Mouse (Mus musculus) limb, embryonic 14.5 days (tissue): Measurements from ENCODE around the gene Pard3b. TPM values are rescaled to one million over a fixed set of nuclear protein-coding genes. Genes with fewer than 3 reads are reported as not detected.
A peak's percentile ranks its signal among the peaks of the same experiment; 100 is the strongest.

Experiments
- ATAC-seq: fragments of 200-750 bp; cut with Nextera tagmentation; 2 replicates; pipeline ENCODE4 v1.8.0; 2017; ENCODE audit warnings: low read depth, moderate number of reproducible peaks, moderate TSS enrichment; ENCODE audit not compliant: low FRiP score
- DNase-seq: peaks from one replicate; pipeline ENCODE4 v3.0.0-alpha.2; 2015; ENCODE audit warnings: low spot score
- H3K27ac ChIP-seq: fragments of 300-500 bp; sonication (generic); replicated peaks from 2 replicates; pipeline ENCODE4 v1.5.1; 2014; ENCODE audit warnings: low read depth, mild to moderate bottlenecking, low read length, moderate library complexity, mixed read lengths
- H3K27me3 ChIP-seq: fragments of 300-500 bp; sonication (generic); 2 replicates; pipeline ENCODE4 v1.6.1; 2014; ENCODE audit warnings: low read length, mixed read lengths; ENCODE audit not compliant: control insufficient read depth, insufficient read depth
- H3K36me3 ChIP-seq: fragments of 300-500 bp; sonication (generic); 2 replicates; pipeline ENCODE4 v1.6.1; 2014; ENCODE audit warnings: mild to moderate bottlenecking, low read length, moderate library complexity, mixed read lengths; ENCODE audit not compliant: control insufficient read depth, insufficient read depth
- H3K4me1 ChIP-seq: fragments of 300-500 bp; sonication (generic); 2 replicates; pipeline ENCODE4 v1.6.1; 2014; ENCODE audit warnings: antibody characterized with exemption, low read length, mixed read lengths; ENCODE audit not compliant: control insufficient read depth, insufficient read depth
- H3K4me2 ChIP-seq: fragments of 300-500 bp; sonication (generic); replicated peaks from 2 replicates; pipeline ENCODE4 v1.6.1; 2014; ENCODE audit warnings: low read depth, mild to moderate bottlenecking, low read length, moderate library complexity; ENCODE audit not compliant: severe bottlenecking
- H3K4me3 ChIP-seq: fragments of 300-500 bp; sonication (generic); replicated peaks from 2 replicates; pipeline ENCODE4 v1.5.1; 2014; ENCODE audit warnings: low read length
- H3K9ac ChIP-seq: fragments of 300-500 bp; sonication (generic); 2 replicates; pipeline ENCODE4 v1.6.1; 2014; ENCODE audit warnings: mild to moderate bottlenecking, low read depth, low read length, moderate library complexity; ENCODE audit not compliant: severe bottlenecking
- H3K9me3 ChIP-seq: fragments of 300-500 bp; sonication (generic); 2 replicates; pipeline ENCODE4 v1.6.1; 2016; ENCODE audit warnings: low read length; ENCODE audit not compliant: control insufficient read depth
- POLR2A ChIP-seq: fragments of 200-500 bp; IDR thresholded peaks from 2 replicates; pipeline ENCODE4 v1.8.0; 2012; ENCODE audit warnings: inconsistent platforms, mild to moderate bottlenecking, moderate library complexity, borderline replicate concordance; ENCODE audit not compliant: insufficient read depth, insufficient read length; ENCODE audit errors: extremely low read depth
- WGBS: fragments of 180-500 bp; shearing (Covaris S2); extraction: QIAGEN DNeasy Blood & Tissue Kit; methylation state at CpG from one replicate; pipeline ENCODE4 v1.1.7; 2014; 5-methylcytosine and 5-hydroxymethylcytosine counted together
- polyA plus RNA-seq, 2 experiments: library from polyadenylated mRNA; depleted of rRNA in 1 of 2; stranded (reverse) in 1 of 2; unstranded in 1 of 2; fragments of >200 nt; fragmentation: Nextera tagmentation in 1 of 2; extraction: Ambion mirVana in 1 of 2; gene quantifications; 2 replicates each; pipeline versions ENCODE4 v1.2.1 to v1.2.3; 2012 to 2014

The Pard3b gene
- polyA plus RNA-seq, 2 experiments = 5.3 to 21.0 TPM

DNA sequence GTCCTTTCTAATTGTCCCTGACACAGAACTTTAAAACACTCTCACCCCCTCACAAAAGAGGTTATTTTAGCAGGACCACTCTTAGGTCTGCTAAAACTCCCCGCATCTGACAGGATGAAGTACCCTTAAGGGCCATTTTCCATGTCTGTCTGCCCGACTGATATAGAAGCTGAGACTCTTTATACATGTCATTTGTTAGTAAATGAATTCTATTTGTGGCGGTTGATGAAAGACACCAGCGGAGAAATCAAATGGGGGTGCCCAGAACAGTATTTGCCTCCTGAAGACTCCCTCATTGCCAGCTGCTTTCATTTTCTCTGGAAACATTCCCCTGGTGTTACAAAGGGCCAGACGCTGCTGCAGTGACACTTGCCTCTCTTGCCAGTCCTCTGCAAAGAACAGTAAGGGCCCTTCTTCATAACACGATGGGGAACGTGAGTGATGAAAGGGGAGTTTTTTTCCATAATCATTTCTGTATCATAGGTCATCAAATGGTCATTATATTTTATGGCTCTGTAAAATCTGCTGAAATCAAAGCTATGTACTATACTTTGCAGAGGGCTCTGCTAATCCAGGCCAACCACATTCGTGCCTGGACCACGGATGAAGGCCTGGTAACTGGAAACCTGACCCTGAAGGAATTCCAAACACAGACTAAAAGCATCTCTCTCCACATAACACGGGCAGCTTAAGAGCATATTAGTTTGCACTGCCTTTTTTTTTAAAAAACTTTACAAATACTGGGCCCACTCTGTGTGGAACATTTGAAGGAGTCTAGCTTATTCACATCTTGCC lies 993.1 kb downstream of the Pard3b start:
- Histone ChIP-seq H3K4me1 (peaks cover 35% of the 10 kb centered on the region), H3K27ac (no peak overlapping the region), H3K9ac (no peak overlapping the region), H3K27me3 (no peaks in the 10 kb centered on the region; the same call in 1 of the 2 replicates), H3K9me3 (no peaks in the 10 kb centered on the region), H3K36me3 (no peaks in the 10 kb centered on the region), H3K4me3 (no peak overlapping the region), H3K4me2 (no peak overlapping the region)
- WGBS = 38% methylated on average over 10 of the region's 10 CpGs
- DNase-seq (peak; percentile 50), ATAC-seq (no peak)
- TF ChIP-seq POLR2A = no peak

DNA sequence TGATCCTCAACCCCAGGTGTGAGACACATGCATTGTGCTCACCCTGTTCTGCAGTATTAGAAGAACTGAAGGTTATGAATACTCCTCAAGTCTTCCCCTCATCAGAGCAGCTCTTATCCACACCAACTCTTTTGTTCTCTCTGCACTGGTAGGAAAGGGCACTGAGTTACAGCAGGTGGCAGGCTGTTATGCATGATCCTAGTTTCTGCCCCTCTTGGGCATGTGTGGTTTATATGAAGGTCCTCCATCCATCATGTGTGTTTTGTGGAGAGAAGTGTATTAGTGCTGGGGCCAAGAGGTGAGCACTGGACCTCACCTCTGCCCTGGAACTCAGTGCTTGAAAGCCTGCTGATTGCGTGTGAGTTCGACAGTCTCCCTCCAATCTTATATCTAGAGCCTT lies 994.3 kb downstream of the Pard3b start:
- Histone ChIP-seq H3K4me3 (no peak overlapping the region), H3K4me2 (no peak overlapping the region), H3K4me1 (peaks cover 35% of the 10 kb centered on the region), H3K27ac (no peak overlapping the region), H3K9me3 (no peaks in the 10 kb centered on the region), H3K27me3 (no peaks in the 10 kb centered on the region; the same call in 1 of the 2 replicates), H3K9ac (no peak overlapping the region), H3K36me3 (no peaks in the 10 kb centered on the region)
- DNase-seq (no peak), ATAC-seq (no peak)
- no peak for TF ChIP-seq POLR2A
- WGBS = 64% methylated on average over 2 of the region's 2 CpGs

DNA sequence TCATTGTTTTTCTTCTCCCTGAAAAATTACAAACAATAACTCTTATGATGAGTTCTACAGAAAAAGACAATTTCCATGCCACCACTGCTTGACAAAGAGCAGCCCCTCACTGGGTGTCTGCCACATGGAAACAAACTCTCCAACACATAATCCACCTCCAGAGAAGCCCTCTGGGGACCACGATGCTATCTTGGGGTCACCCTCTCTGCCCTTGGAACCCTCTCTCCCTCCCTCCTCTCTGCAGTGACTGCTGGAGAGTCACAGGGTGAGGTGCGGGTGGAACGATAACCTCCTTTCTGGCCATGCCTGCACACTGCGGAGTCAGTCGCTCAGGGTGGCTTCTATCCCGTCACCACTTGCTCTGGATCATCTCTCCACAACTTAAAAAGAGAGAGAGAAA lies 996.6 kb downstream of the Pard3b start:
- no peak overlapping the region for H3K4me2 ChIP-seq
- H3K36me3 ChIP-seq = no peaks in the 10 kb centered on the region
- 74% methylated on average over 6 of the region's 6 CpGs for WGBS
- H3K27me3 ChIP-seq = no peaks in the 10 kb centered on the region
- H3K4me3 ChIP-seq = no peak overlapping the region
- peaks cover 29% of the 10 kb centered on the region for H3K4me1 ChIP-seq
- no peak overlapping the region for H3K27ac ChIP-seq
- no peak for TF ChIP-seq POLR2A
- ATAC-seq (no peak), DNase-seq (no peak)
- no peak overlapping the region for H3K9ac ChIP-seq
- no peaks in the 10 kb centered on the region for H3K9me3 ChIP-seq

DNA sequence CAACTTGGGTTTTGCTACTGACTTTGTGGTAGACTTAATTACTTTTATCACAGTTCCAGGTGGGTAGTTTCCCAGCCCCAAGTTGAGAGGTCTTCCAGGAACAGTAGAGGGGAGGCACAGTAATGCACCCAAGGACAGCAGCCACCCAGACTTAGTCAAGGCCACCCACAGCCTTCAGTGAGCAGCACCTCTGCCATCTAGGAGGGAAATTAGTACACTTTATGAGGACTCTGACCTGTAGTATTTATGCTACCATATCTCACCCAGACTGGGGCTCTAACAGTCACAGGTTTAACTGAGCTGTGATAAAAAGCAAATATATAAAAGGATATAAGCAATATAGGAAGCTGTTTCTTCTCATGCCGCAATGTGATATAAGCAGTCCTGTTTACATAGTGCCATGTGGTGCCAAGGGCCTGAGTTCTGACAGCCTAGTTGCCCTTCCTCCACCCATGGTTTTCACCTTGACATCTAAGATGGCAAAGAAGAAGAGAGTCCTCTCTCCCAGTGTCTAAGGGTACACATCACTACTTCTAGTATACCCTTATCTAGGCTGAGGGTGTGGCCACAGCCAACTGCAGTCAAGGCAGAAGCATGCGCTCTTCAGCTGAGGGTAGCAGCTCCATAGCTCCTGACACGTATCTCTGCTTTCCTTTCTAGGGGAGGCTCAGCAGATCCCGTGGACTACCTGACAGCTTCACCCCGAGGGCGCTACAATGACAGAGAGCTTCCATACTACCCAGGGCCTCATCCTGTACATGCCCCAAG lies 998.5 kb downstream of the Pard3b start:
- H3K4me3 ChIP-seq = no peak overlapping the region
- H3K27me3 ChIP-seq = no peaks in the 10 kb centered on the region
- H3K4me2 ChIP-seq = no peak overlapping the region
- H3K4me1 ChIP-seq = peaks cover 19% of the 10 kb centered on the region
- no peak overlapping the region for H3K9ac ChIP-seq
- no peaks in the 10 kb centered on the region for H3K36me3 ChIP-seq
- ATAC-seq = no peak
- no peaks in the 10 kb centered on the region for H3K9me3 ChIP-seq
- H3K27ac ChIP-seq = no peak overlapping the region
- WGBS = 85% methylated on average over 6 of the region's 6 CpGs
- DNase-seq = no peak
- no peak for TF ChIP-seq POLR2A

DNA sequence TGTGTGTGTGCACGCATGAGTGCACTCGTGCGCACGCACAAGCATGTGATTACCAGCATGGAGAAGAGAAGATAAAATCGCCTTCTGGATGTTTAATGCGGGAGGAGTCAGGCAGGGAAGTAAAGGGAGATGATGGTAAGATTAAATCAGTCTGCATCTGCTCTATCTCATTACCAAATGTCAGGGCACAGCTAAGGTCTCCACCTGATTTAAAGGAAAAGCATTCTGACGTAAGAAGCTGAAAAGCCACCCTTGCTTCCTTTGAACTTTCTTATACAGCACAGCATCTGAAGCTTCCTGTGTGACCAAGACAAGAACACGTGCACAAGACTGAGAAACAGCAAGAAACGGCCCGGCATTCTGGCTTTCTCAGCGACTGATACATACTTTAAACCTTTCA lies 1000.4 kb downstream of the Pard3b start:
- H3K4me3 ChIP-seq = no peak overlapping the region
- 88% methylated on average over 11 of the region's 11 CpGs for WGBS
- H3K4me2 ChIP-seq = no peak overlapping the region
- H3K4me1 ChIP-seq = peaks cover 6% of the 10 kb centered on the region
- TF ChIP-seq POLR2A = no peak
- H3K27ac ChIP-seq = no peak overlapping the region
- no peak for DNase-seq
- H3K36me3 ChIP-seq = no peaks in the 10 kb centered on the region
- H3K27me3 ChIP-seq = no peaks in the 10 kb centered on the region
- no peak for ATAC-seq
- H3K9ac ChIP-seq = no peak overlapping the region
- H3K9me3 ChIP-seq = no peaks in the 10 kb centered on the region
